Mouse (Mus musculus): Measurements from ENCODE around the gene Inpp5d.

Gene Inpp5d

GRCm38 (mm10) chr1:87711938-87712613 lies 92.0 kb downstream of the Inpp5d start:
- no peak for DNase-seq

GRCm38 (mm10) chr1:87712614-87712971 lies 92.5 kb downstream of the Inpp5d start:
- no peak for DNase-seq

- DNase-seq: peak; percentile 61
These were observed 101.3 kb downstream of the Inpp5d start for GRCm38 (mm10) chr1:87721382-87721781.

GRCm38 (mm10) chr1:87722081-87722480 lies 102.0 kb downstream of the Inpp5d start:
- DNase-seq: no peak

- DNase-seq: no peak
These were observed 103.2 kb downstream of the Inpp5d start for GRCm38 (mm10) chr1:87723351-87723750.

GRCm38 (mm10) chr1:87729070-87729469 lies 109.0 kb downstream of the Inpp5d start:
- DNase-seq: no peak

- no peak for DNase-seq
These were observed 109.7 kb downstream of the Inpp5d start for GRCm38 (mm10) chr1:87729850-87730249.

- DNase-seq: no peak
These were observed 110.2 kb downstream of the Inpp5d start for GRCm38 (mm10) chr1:87730271-87730670.

- no peak for DNase-seq
These were observed 113.1 kb downstream of the Inpp5d start for GRCm38 (mm10) chr1:87733212-87733611.

- no peak for DNase-seq
These were observed 114.0 kb downstream of the Inpp5d start for GRCm38 (mm10) chr1:87734153-87734552.

GRCm38 (mm10) chr1:87740584-87741290 lies 120.6 kb downstream of the Inpp5d start:
- DNase-seq: no peak

- DNase-seq: no peak
These were observed 129.4 kb downstream of the Inpp5d start for GRCm38 (mm10) chr1:87749360-87749973.

GRCm38 (mm10) chr1:87755641-87756470 lies 135.7 kb downstream of the Inpp5d start, which contains the start of gene Atg16l1:
Atg16l1 (plus strand) TSS chr1:87755870.
- DNase-seq: peak; percentile 93 to 96

GRCm38 (mm10) chr1:87763821-87764220 lies 143.7 kb downstream of the Inpp5d start:
- DNase-seq: no peak

GRCm38 (mm10) chr1:87765741-87766140 lies 145.6 kb downstream of the Inpp5d start:
- no peak for DNase-seq

GRCm38 (mm10) chr1:87766233-87766632 lies 146.1 kb downstream of the Inpp5d start:
- no peak for DNase-seq

- DNase-seq: no peak
These were observed 149.2 kb downstream of the Inpp5d start for GRCm38 (mm10) chr1:87769263-87769662.

Data from cerebellum, postnatal 14 days (tissue).